Mouse (Mus musculus) forebrain, embryonic 16.5 days (tissue): ENCODE results near the gene Actl9. TPM values are rescaled to one million over a fixed set of nuclear protein-coding genes. Genes with fewer than 3 reads are reported as not detected.

ENCODE experiments used
- ATAC-seq: fragments of 200-750 bp; cut with Nextera tagmentation; 2 replicates; pipeline ENCODE4 v1.8.0; 2017; ENCODE audit warnings: mild to moderate bottlenecking, moderate library complexity
- H3K27ac ChIP-seq: fragments of 300-500 bp; sonication (generic); 2 replicates; pipeline ENCODE4 v1.5.1; 2014; ENCODE audit warnings: low read length, control low read depth
- H3K27me3 ChIP-seq: fragments of 300-500 bp; sonication (generic); replicated peaks from 2 replicates; pipeline ENCODE4 v1.6.1; 2014; ENCODE audit warnings: low read length; ENCODE audit not compliant: control insufficient read depth, insufficient read depth
- H3K36me3 ChIP-seq: fragments of 300-500 bp; sonication (generic); 2 replicates; pipeline ENCODE4 v1.6.1; 2014; ENCODE audit not compliant: control insufficient read depth, insufficient read depth
- H3K4me1 ChIP-seq: fragments of 300-500 bp; sonication (generic); replicated peaks from 2 replicates; pipeline ENCODE4 v1.6.1; 2014; ENCODE audit warnings: low read length; ENCODE audit not compliant: control insufficient read depth, insufficient read depth
- H3K4me2 ChIP-seq: fragments of 300-500 bp; sonication (generic); 2 replicates; pipeline ENCODE4 v1.6.1; 2014; ENCODE audit warnings: mild to moderate bottlenecking, low read length, control low read depth
- H3K4me3 ChIP-seq: fragments of 300-500 bp; sonication (generic); replicated peaks from 2 replicates; pipeline ENCODE4 v1.5.1; 2014; ENCODE audit warnings: mild to moderate bottlenecking, low read length, control low read depth
- H3K9ac ChIP-seq: fragments of 300-500 bp; sonication (generic); replicated peaks from 2 replicates; pipeline ENCODE4 v1.6.1; 2014; ENCODE audit warnings: low read depth, low read length, control low read depth
- H3K9me3 ChIP-seq: fragments of 300-500 bp; sonication (generic); 2 replicates; pipeline ENCODE4 v1.6.1; 2016; ENCODE audit warnings: low read length; ENCODE audit not compliant: control insufficient read depth
- WGBS: fragments of 180-500 bp; shearing (Covaris S2); extraction: QIAGEN DNeasy Blood & Tissue Kit; methylation state at CpG from one replicate; pipeline ENCODE4 v1.1.7; 2014; 5-methylcytosine and 5-hydroxymethylcytosine counted together
- polyA plus RNA-seq: library from polyadenylated mRNA; unstranded; fragments of >200 nt; fragmentation: Nextera tagmentation; extraction: Ambion mirVana; gene quantifications from 2 replicates; pipeline ENCODE4 v1.2.1, GENCODE M21; 2015

Actl9 gene
- 0.20 TPM in 1 of 2 replicates, not detected in the other for polyA plus RNA-seq

- Histone ChIP-seq H3K9me3 (no peaks in the 10 kb centered on the region), H3K36me3 (no peaks in the 10 kb centered on the region), H3K4me2 (no peak within 1 kb of the TSS), H3K27ac (no peak within 1 kb of the TSS), H3K4me3 (no peak within 1 kb of the TSS), H3K27me3 (no peaks in the 10 kb centered on the region), H3K9ac (no peak within 1 kb of the TSS), H3K4me1 (no peaks in the 10 kb centered on the region)
- 86% methylated on average over 3 of the region's 3 CpGs for WGBS
- no peak for ATAC-seq
These were observed at the start of gene Actl9 for GRCm38 (mm10) chr17:33432019-33432946. Gene Actl9, plus strand, starts transcription at chr17:33432896.

- Histone ChIP-seq H3K4me3 (no peak overlapping the region), H3K4me1 (no peaks in the 10 kb centered on the region), H3K9ac (no peak overlapping the region), H3K4me2 (no peak overlapping the region), H3K36me3 (peaks cover 40% of the 10 kb centered on the region), H3K27ac (no peak overlapping the region), H3K27me3 (no peaks in the 10 kb centered on the region), H3K9me3 (no peaks in the 10 kb centered on the region)
- ATAC-seq, result no peak
These were observed 47.0 kb upstream of the Actl9 start for GRCm38 (mm10) chr17:33385705-33386104.

- no peak overlapping the region for H3K4me2 ChIP-seq
- 93% methylated on average over 5 of the region's 5 CpGs for WGBS
- H3K4me3 ChIP-seq, result no peak overlapping the region
- H3K9ac ChIP-seq, result no peak overlapping the region
- no peak overlapping the region for H3K27ac ChIP-seq
- H3K4me1 ChIP-seq, result peaks cover 9% of the 10 kb centered on the region
- no peaks in the 10 kb centered on the region for H3K9me3 ChIP-seq
- H3K27me3 ChIP-seq, result no peaks in the 10 kb centered on the region
- no peak for ATAC-seq
- H3K36me3 ChIP-seq, result no peaks in the 10 kb centered on the region
These were observed 40.4 kb upstream of the Actl9 start for GRCm38 (mm10) chr17:33392271-33392670.

GRCm38 (mm10) chr17:33394182-33395034, 38.3 kb upstream of the Actl9 start, which contains the start of gene Zfp101:
Gene Zfp101, minus strand, starts transcription at chr17:33394641.
- H3K27ac ChIP-seq, result peak within 1 kb of the TSS; percentile 87
- peak within 1 kb of the TSS; percentile 66 for H3K9ac ChIP-seq
- H3K4me2 ChIP-seq, result peak within 1 kb of the TSS; percentile 65
- H3K36me3 ChIP-seq, result no peaks in the 10 kb centered on the region
- peak within 1 kb of the TSS; percentile 71 for H3K4me3 ChIP-seq
- peaks cover 9% of the 10 kb centered on the region for H3K4me1 ChIP-seq
- under 1% methylated on average over 44 of the region's 44 CpGs for WGBS
- no peaks in the 10 kb centered on the region for H3K27me3 ChIP-seq
- peak; percentile 99 for ATAC-seq
- no peaks in the 10 kb centered on the region for H3K9me3 ChIP-seq

GRCm38 (mm10) chr17:33439148-33439547, 6.5 kb downstream of the Actl9 start:
- H3K9me3 ChIP-seq, result no peaks in the 10 kb centered on the region
- H3K27ac ChIP-seq, result no peak overlapping the region
- H3K4me1 ChIP-seq, result no peaks in the 10 kb centered on the region
- no peak overlapping the region for H3K9ac ChIP-seq
- no peak overlapping the region for H3K4me3 ChIP-seq
- no peaks in the 10 kb centered on the region for H3K27me3 ChIP-seq
- peak; percentile 40; the same call in 1 of the 2 replicates for ATAC-seq
- H3K36me3 ChIP-seq, result no peaks in the 10 kb centered on the region
- no peak overlapping the region for H3K4me2 ChIP-seq
- WGBS, result 70% methylated on average over 1 of the region's 1 CpGs

- Histone ChIP-seq H3K9ac (no peak overlapping the region), H3K9me3 (no peaks in the 10 kb centered on the region), H3K4me3 (no peak overlapping the region), H3K4me2 (no peak overlapping the region), H3K27me3 (no peaks in the 10 kb centered on the region), H3K27ac (no peak overlapping the region), H3K36me3 (no peaks in the 10 kb centered on the region), H3K4me1 (no peaks in the 10 kb centered on the region)
- WGBS, result 72% methylated on average over 5 of the region's 5 CpGs
- no peak for ATAC-seq
These were observed 7.2 kb downstream of the Actl9 start for GRCm38 (mm10) chr17:33439922-33440321.

- Histone ChIP-seq H3K9ac (no peak overlapping the region), H3K36me3 (no peaks in the 10 kb centered on the region), H3K4me2 (no peak overlapping the region), H3K9me3 (no peaks in the 10 kb centered on the region), H3K27me3 (no peaks in the 10 kb centered on the region), H3K4me1 (no peaks in the 10 kb centered on the region), H3K4me3 (no peak overlapping the region), H3K27ac (no peak overlapping the region)
- ATAC-seq, result no peak
These were observed 8.5 kb downstream of the Actl9 start for GRCm38 (mm10) chr17:33441159-33441558.

GRCm38 (mm10) chr17:33456631-33457030, 23.9 kb downstream of the Actl9 start:
- no peak for ATAC-seq
- Histone ChIP-seq H3K4me3 (no peak overlapping the region), H3K9me3 (no peaks in the 10 kb centered on the region), H3K4me1 (no peaks in the 10 kb centered on the region), H3K27me3 (no peaks in the 10 kb centered on the region), H3K36me3 (no peaks in the 10 kb centered on the region), H3K4me2 (no peak overlapping the region), H3K27ac (no peak overlapping the region), H3K9ac (no peak overlapping the region)
- 93% methylated on average over 2 of the region's 2 CpGs for WGBS

- no peak overlapping the region for H3K4me2 ChIP-seq
- no peak for ATAC-seq
- H3K36me3 ChIP-seq, result no peaks in the 10 kb centered on the region
- no peaks in the 10 kb centered on the region for H3K9me3 ChIP-seq
- H3K27ac ChIP-seq, result no peak overlapping the region
- no peak overlapping the region for H3K9ac ChIP-seq
- WGBS, result 72% methylated on average over 6 of the region's 6 CpGs
- no peaks in the 10 kb centered on the region for H3K27me3 ChIP-seq
- no peaks in the 10 kb centered on the region for H3K4me1 ChIP-seq
- H3K4me3 ChIP-seq, result no peak overlapping the region
These were observed 38.5 kb downstream of the Actl9 start for GRCm38 (mm10) chr17:33471206-33471605.
